Mouse (Mus musculus) thymus, postnatal 4 days (tissue): ENCODE measurements at regions not wholly inside any gene's neighbourhood (a gene's known extent, or its start where the extent isn't known, plus 50 kb on each side); places are given as distances from the start of the nearest gene placed in this dataset.
A peak's percentile ranks its signal among the peaks of the same experiment; 100 is the strongest.

Experiments used
- DNase-seq: peaks from one replicate; pipeline ENCODE4 v3.0.0; 2021

DNA sequence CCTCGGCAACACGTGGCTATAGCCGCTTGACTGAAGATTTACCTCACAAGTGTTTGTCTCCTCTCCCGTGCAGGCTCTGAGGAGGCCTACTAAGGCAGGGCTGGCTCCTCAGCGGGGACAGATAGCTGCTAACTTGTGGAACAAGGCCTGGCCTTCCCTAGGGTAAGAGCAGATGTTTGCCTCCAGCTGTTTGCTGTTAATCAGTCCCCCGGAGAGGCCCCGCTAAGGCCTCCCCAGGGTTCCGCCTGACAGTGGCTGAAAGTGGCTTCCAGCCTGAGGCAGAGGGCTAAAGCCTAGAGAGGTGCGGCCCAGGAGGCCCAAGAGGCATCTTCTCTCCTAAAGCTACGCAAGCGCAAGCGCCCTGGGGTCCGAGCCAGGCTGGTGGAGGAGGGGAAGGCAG, 52.1 kb upstream of the Dlx4 start:
- no peak for DNase-seq

DNA sequence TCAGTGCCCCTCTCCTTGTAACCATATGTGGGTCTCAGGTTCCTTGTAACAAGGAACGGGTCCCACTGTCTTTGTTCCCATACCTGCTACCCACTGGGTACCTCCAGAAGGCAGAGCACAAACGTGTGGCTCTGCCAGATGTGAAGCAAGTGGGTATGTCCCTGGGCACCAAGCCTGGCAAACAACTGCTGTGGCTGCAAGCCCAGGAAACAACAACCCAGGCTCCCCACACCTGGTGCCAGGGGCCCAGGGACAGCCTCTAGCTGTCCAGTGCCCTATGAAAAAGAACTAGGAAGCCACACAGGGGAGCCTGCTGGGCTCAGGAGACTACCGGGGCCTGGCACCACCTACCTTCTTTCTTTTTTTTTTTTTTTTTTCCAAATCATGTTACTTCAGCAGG, 54.9 kb upstream of the Dlx4 start:
- DNase-seq = no peak

DNA sequence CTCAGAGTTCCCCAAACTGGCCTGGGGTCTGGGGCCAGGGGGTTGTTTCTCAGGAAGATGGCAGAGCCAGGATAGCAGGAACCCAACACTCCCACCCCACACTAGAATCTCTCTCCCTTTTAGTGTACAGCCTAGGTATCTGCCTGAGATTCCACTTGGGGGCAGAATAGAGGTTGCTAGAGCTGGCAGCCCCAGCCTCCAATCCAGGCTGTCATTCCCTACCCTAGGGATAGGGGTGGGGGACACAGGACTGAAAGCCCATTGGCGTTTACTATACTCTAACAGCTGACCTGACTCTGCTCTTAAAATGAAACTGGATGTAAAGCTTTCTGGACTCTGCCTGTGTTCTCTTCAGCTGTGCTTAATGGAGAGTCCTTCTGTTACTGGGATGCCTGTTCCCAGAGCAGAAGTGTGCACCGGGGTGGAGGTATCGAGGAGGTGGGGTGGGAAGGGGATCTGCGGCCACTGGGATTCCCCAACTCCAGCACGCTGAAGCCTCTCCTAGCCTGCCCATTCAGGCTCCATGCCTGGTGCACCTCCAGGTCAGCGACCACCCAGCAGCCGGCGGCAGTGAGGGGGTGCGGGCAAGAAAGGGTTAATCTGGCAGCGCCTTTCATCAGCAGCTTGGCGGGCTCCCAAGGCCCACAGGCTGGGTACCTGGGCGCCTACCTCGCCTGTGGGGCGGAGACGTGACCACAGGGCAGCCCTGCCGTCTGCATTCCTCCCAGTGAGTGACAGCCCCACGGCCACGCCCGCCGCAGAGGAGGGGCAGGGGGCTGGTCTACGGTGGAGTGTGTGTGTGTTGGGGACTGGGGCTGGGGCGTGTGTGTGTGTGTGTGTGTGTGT, 50.9 kb upstream of the Tac4 start:
- peak; percentile 47 for DNase-seq

DNA sequence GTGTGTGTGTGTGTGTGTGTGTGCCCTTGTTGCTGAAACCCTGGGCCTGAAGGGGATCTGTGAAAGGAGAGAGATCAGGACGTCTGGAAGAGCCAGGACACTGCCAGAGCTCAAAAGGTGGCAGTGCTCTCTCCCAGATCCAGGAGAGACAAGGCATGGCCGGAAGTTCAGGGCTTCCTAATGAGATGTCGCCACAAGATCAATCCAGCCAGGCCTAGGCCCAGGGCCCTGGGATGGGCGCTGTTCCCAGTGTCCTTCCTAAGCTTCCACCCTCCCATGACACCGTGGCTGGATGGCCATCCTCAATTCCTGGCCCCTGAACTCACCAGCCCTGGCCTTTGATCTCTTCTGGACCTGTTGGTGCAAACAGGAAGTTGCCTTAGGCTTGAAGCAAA, 50.3 kb upstream of the Tac4 start:
- DNase-seq = no peak
